ENCODE assay signal across 15 mouse cellular contexts in the genomic region with DNA sequence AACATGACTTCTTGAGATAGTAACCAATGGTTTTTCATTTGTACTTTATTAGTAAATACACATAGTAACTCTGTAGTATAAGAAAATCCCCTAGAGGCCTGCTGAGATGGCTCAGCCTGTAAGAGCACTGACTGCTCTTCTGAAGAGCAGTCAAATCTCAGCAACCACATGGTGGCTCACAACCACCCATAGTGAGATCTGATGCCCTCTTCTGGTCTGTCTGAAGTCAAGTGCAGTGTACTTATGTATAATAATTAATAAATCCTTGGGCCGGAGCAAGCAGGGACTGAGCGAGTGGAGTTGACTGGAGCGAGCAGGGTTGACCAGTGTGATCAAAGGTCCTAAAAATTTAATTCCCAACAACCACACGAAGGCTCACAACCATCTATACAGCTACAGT. TPM values are rescaled to one million over a fixed set of nuclear protein-coding genes. Genes with fewer than 3 reads are reported as not detected.
DNase-seq lines count a peak whose midpoint lies in the region; ATAC-seq and TF ChIP-seq lines count a peak whose summit lies in the region.
"Had no signal": no experiment of that assay in that cellular context is flagged by ENCODE, and none has a peak within 500 bp of the region (broad histone marks: within the 10 kb centered on the region; RNA-seq: fewer than 3 reads in every experiment).

No protein-coding gene starts in this region.

- TF ChIP-seq POLR2A in small intestine, adult 2 months (IDR thresholded peaks at IDR 0.05; ENCODE audit: low read depth, low read length) = no peak

- no peak overlapping the region for H3K27ac ChIP-seq in forebrain, embryonic 13.5 days
- no peak overlapping the region for H3K27ac ChIP-seq in forebrain, embryonic 12.5 days
- no peak overlapping the region for H3K27ac ChIP-seq in liver, postnatal 0 days (ENCODE audit: low read depth)
- H3K27ac ChIP-seq in small intestine, adult 2 months (ENCODE audit: insufficient read depth, low read depth, low read length) = no peak overlapping the region
- H3K27ac ChIP-seq: forebrain, embryonic 10.5 days had no signal

- H3K27me3 ChIP-seq in forebrain, embryonic 13.5 days = no peaks in the 10 kb centered on the region
- H3K27me3 ChIP-seq in forebrain, embryonic 12.5 days = no peaks in the 10 kb centered on the region
- H3K27me3 ChIP-seq in liver, postnatal 0 days (ENCODE audit: insufficient read depth, low read length) = no peaks in the 10 kb centered on the region
- no peaks in the 10 kb centered on the region for H3K27me3 ChIP-seq in small intestine, adult 2 months (ENCODE audit: control insufficient read depth, insufficient read depth, low read length)

- no peak for TF ChIP-seq EP300 in liver, postnatal 0 days (IDR thresholded peaks at IDR 0.05; ENCODE audit: low read depth)

- no peak overlapping the region for H3K9ac ChIP-seq in forebrain, embryonic 13.5 days
- H3K9ac ChIP-seq in forebrain, embryonic 12.5 days = no peak overlapping the region
- H3K9ac ChIP-seq in liver, postnatal 0 days (replicated peaks) = no peak overlapping the region

- H3K4me2 ChIP-seq in forebrain, embryonic 13.5 days = no peak overlapping the region
- H3K4me2 ChIP-seq in forebrain, embryonic 12.5 days = no peak overlapping the region
- no peak overlapping the region for H3K4me2 ChIP-seq in liver, postnatal 0 days (ENCODE audit: low read depth, low read length)

- TF ChIP-seq CTCF in liver, postnatal 0 days (IDR thresholded peaks at IDR 0.05; ENCODE audit: low read depth) = peak; percentile 48
- peak; percentile 22; the same call in 1 of the 2 replicates for TF ChIP-seq CTCF in small intestine, adult 2 months (IDR thresholded peaks at IDR 0.05; ENCODE audit: extremely low read depth, insufficient read length, insufficient replicate concordance, low read depth, low read length)

- no peak overlapping the region for H3K4me3 ChIP-seq in forebrain, embryonic 13.5 days
- no peak overlapping the region for H3K4me3 ChIP-seq in forebrain, embryonic 12.5 days (replicated peaks)
- H3K4me3 ChIP-seq in liver, postnatal 0 days (ENCODE audit: low read depth, low read length) = no peak overlapping the region
- no peak overlapping the region for H3K4me3 ChIP-seq in small intestine, adult 2 months (ENCODE audit: low read depth, low read length)
- H3K4me3 ChIP-seq: forebrain, embryonic 10.5 days had no signal

- DNase-seq in liver, postnatal 0 days = no peak
- no peak for DNase-seq in liver
- DNase-seq in spleen, postnatal 36 days (ENCODE audit: low spot score in 2 of 2) = no peak
- DNase-seq in layer of hippocampus, postnatal 36 days = no peak
- DNase-seq: cerebellum, postnatal 36 days; midbrain, embryonic 14.5 days had no signal

- no peaks in the 10 kb centered on the region for H3K4me1 ChIP-seq in forebrain, embryonic 13.5 days
- no peaks in the 10 kb centered on the region for H3K4me1 ChIP-seq in forebrain, embryonic 12.5 days
- H3K4me1 ChIP-seq in liver, postnatal 0 days (ENCODE audit: insufficient read depth) = no peaks in the 10 kb centered on the region
- no peaks in the 10 kb centered on the region for H3K4me1 ChIP-seq in small intestine, adult 2 months (ENCODE audit: control insufficient read depth, insufficient read depth, insufficient read length, low read length)
- H3K4me1 ChIP-seq: forebrain, embryonic 10.5 days had no signal

- ATAC-seq in forebrain, embryonic 13.5 days = peak; percentile 43; the same call in 1 of the 2 replicates
- no peak for ATAC-seq in forebrain, embryonic 12.5 days (ENCODE audit: low FRiP score)
- ATAC-seq in liver, postnatal 0 days = no peak
- peak; percentile 52; the same call in 1 of the 2 replicates for ATAC-seq in common myeloid progenitor, adult 5-6 weeks (replicated peaks; ENCODE audit: low read depth, poor library complexity, severe bottlenecking)

- no peaks in the 10 kb centered on the region for H3K9me3 ChIP-seq in forebrain, embryonic 13.5 days (replicated peaks)
- H3K9me3 ChIP-seq in forebrain, embryonic 12.5 days = no peaks in the 10 kb centered on the region
- no peaks in the 10 kb centered on the region for H3K9me3 ChIP-seq in liver, postnatal 0 days (ENCODE audit: low read length)
- H3K9me3 ChIP-seq: forebrain, embryonic 10.5 days had no signal

- H3K36me3 ChIP-seq in forebrain, embryonic 13.5 days (ENCODE audit: poor library complexity, severe bottlenecking) = peaks cover 53% of the 10 kb centered on the region
- H3K36me3 ChIP-seq in forebrain, embryonic 12.5 days (replicated peaks) = peaks cover 34% of the 10 kb centered on the region
- peaks cover 10% of the 10 kb centered on the region; the same call in 1 of the 2 replicates for H3K36me3 ChIP-seq in liver, postnatal 0 days (replicated peaks; ENCODE audit: insufficient read depth, low read length)
- peaks cover 8% of the 10 kb centered on the region for H3K36me3 ChIP-seq in small intestine, adult 2 months (ENCODE audit: control insufficient read depth, insufficient read depth, low read length)

- 98% methylated on average over 4 of the region's 4 CpGs for WGBS in forebrain, embryonic 13.5 days
- WGBS in forebrain, embryonic 12.5 days = 97% methylated on average over 4 of the region's 4 CpGs
- WGBS in liver, postnatal 0 days (ENCODE audit: insufficient replicate concordance) = 75% methylated on average over 4 of the region's 4 CpGs
- WGBS in small intestine, adult 2 months = 39% methylated on average over 4 of the region's 4 CpGs

RNA-seq across cellular contexts. Expression of a gene that starts 11.7 kb away (rescaled TPM):
- 68.8 and 72.1 TPM in 2 replicates for polyA plus RNA-seq in forebrain, embryonic 13.5 days (2015; fragmentation: Nextera tagmentation; extraction: Ambion mirVana)
- 63.7 and 67.2 TPM in 2 replicates for polyA plus RNA-seq in forebrain, embryonic 12.5 days (2016; fragmentation: Nextera tagmentation; extraction: Ambion mirVana)
- 12.7 and 13.9 TPM in 2 replicates for polyA plus RNA-seq in liver, postnatal 0 days (2015; fragmentation: Nextera tagmentation; extraction: Ambion mirVana)
- 28.0 and 32.1 TPM in 2 replicates for total RNA-seq in common myeloid progenitor, adult 5-6 weeks (2017)
- 0.93 and 1.7 TPM in 2 replicates for polyA plus RNA-seq in small intestine, adult 2 months (2012; rRNA removed)
- total RNA-seq in layer of hippocampus, postnatal 36 days (2021) = 10 to 100 TPM; 39.3 to 42.2 TPM

RNA-seq across cellular contexts. Expression of a gene that starts 27.8 kb away (rescaled TPM):
- 9.0 and 9.8 TPM in 2 replicates for polyA plus RNA-seq in forebrain, embryonic 13.5 days (2015; fragmentation: Nextera tagmentation; extraction: Ambion mirVana)
- 12.9 and 13.4 TPM in 2 replicates for polyA plus RNA-seq in forebrain, embryonic 12.5 days (2016; fragmentation: Nextera tagmentation; extraction: Ambion mirVana)
- 3.5 and 5.0 TPM in 2 replicates for polyA plus RNA-seq in liver, postnatal 0 days (2015; fragmentation: Nextera tagmentation; extraction: Ambion mirVana)
- 17.6 and 29.0 TPM in 2 replicates for total RNA-seq in common myeloid progenitor, adult 5-6 weeks (2017)
- polyA plus RNA-seq in small intestine, adult 2 months (2012; rRNA removed) = 1.2 and 3.0 TPM in 2 replicates
- 10 to 100 TPM; 51.2 to 58.8 TPM for total RNA-seq in layer of hippocampus, postnatal 36 days (2021)

RNA-seq across cellular contexts. Expression of a gene that starts 27.8 kb away (rescaled TPM):
- 18.1 and 18.4 TPM in 2 replicates for polyA plus RNA-seq in forebrain, embryonic 13.5 days (2015; fragmentation: Nextera tagmentation; extraction: Ambion mirVana)
- 21.7 and 23.5 TPM in 2 replicates for polyA plus RNA-seq in forebrain, embryonic 12.5 days (2016; fragmentation: Nextera tagmentation; extraction: Ambion mirVana)
- 16.6 and 19.2 TPM in 2 replicates for polyA plus RNA-seq in liver, postnatal 0 days (2015; fragmentation: Nextera tagmentation; extraction: Ambion mirVana)
- 5.3 and 6.9 TPM in 2 replicates for total RNA-seq in common myeloid progenitor, adult 5-6 weeks (2017)
- 1.3 and 2.8 TPM in 2 replicates for polyA plus RNA-seq in small intestine, adult 2 months (2012; rRNA removed)
- total RNA-seq in layer of hippocampus, postnatal 36 days (2021) = 10 to 100 TPM; 25.4 to 26.7 TPM

RNA-seq across cellular contexts. Expression of a gene that starts 53.4 kb away (rescaled TPM):
- polyA plus RNA-seq in forebrain, embryonic 13.5 days (2015; fragmentation: Nextera tagmentation; extraction: Ambion mirVana) = 0.38 and 0.46 TPM in 2 replicates
- 0.42 and 0.60 TPM in 2 replicates for polyA plus RNA-seq in forebrain, embryonic 12.5 days (2016; fragmentation: Nextera tagmentation; extraction: Ambion mirVana)
- polyA plus RNA-seq in liver, postnatal 0 days (2015; fragmentation: Nextera tagmentation; extraction: Ambion mirVana) = not detected in 2 replicates
- total RNA-seq in common myeloid progenitor, adult 5-6 weeks (2017) = not detected in 2 replicates
- 0.06 TPM in 1 of 2 replicates, not detected in the other for polyA plus RNA-seq in small intestine, adult 2 months (2012; rRNA removed)
- not detected for total RNA-seq in layer of hippocampus, postnatal 36 days (2021)
- total RNA-seq: adrenal gland, postnatal 36 days had no signal
- polyA plus RNA-seq: gonadal fat pad, adult 2 months; limb, embryonic 11.5 days; stomach, embryonic 14.5 days had no signal

Comparison
In these comparisons a context has a peak if more than half of its experiments do, and no peak if none do; other contexts are left out.
1. ATAC-seq: peak in forebrain, embryonic 13.5 days (single experiment) and common myeloid progenitor, adult 5-6 weeks (single experiment); none in forebrain, embryonic 12.5 days (single experiment) and liver, postnatal 0 days (single experiment).